Mouse (Mus musculus) spleen, postnatal 10 days (tissue): Measurements from ENCODE around the gene Sox15.
"Not testable (repeated sequence)": the region's sequence is repeated elsewhere in the genome, so short reads cannot be mapped to it uniquely, and the experiment has no call there.

Experiments used
- DNase-seq, 2 experiments: peaks; one replicate each; pipeline ENCODE4 v3.0.0; 2021 to 2022; ENCODE audit warnings: low spot score in 2 of 2

Sox15 gene

GRCm38 (mm10) chr11:69699595-69699994, 44.5 kb downstream of the Sox15 start:
- no peak for DNase-seq

GRCm38 (mm10) chr11:69702886-69703285, 47.8 kb downstream of the Sox15 start:
- not testable (repeated sequence) for DNase-seq

- not testable (repeated sequence) for DNase-seq
Observed at GRCm38 (mm10) chr11:69703381-69703780, 48.3 kb downstream of the Sox15 start.

- no peak for DNase-seq
Observed at GRCm38 (mm10) chr11:69703814-69704612, 48.9 kb downstream of the Sox15 start.

GRCm38 (mm10) chr11:69704613-69705010, 49.5 kb downstream of the Sox15 start:
- no peak for DNase-seq
